Mouse (Mus musculus) CD4-positive, CD25-positive, alpha-beta regulatory T cell, adult 4 months (primary cell): ENCODE data around the gene Cyp2a5. TPM values are rescaled to one million over a fixed set of nuclear protein-coding genes. Genes with fewer than 3 reads are reported as not detected.
"Not testable (repeated sequence)": the region's sequence is repeated elsewhere in the genome, so short reads cannot be mapped to it uniquely, and the experiment has no call there.

Experiments used
- ATAC-seq: one replicate; pipeline ENCODE4 v1.8.0; 2017
- polyA plus RNA-seq, 2 experiments: library from polyadenylated mRNA; unstranded; fragments of 100-300 nt; shearing (Covaris generic); gene quantifications; one replicate each; pipeline ENCODE4 v1.2.1; 2017

The Cyp2a5 gene
- not detected for polyA plus RNA-seq

GRCm38 (mm10) chr7:26835059-26835458 is at the start of gene Cyp2a5:
Gene Cyp2a5 (plus strand): TSS chr7:26835305.
- ATAC-seq = not testable (repeated sequence)

- not testable (repeated sequence) for ATAC-seq
Observed at GRCm38 (mm10) chr7:26786013-26786412, 49.1 kb upstream of the Cyp2a5 start.

- ATAC-seq = no peak
Observed at GRCm38 (mm10) chr7:26789984-26790383, 45.1 kb upstream of the Cyp2a5 start.

GRCm38 (mm10) chr7:26800104-26800503 is 35.0 kb upstream of the Cyp2a5 start:
- no peak for ATAC-seq

- ATAC-seq = no peak
Observed at GRCm38 (mm10) chr7:26800996-26801395, 34.1 kb upstream of the Cyp2a5 start.

GRCm38 (mm10) chr7:26808592-26808991 is 26.5 kb upstream of the Cyp2a5 start, which contains the start of gene Cyp2g1:
Gene Cyp2g1 (plus strand): TSS chr7:26808892.
- no peak for ATAC-seq

GRCm38 (mm10) chr7:26831556-26832292 is 3.4 kb upstream of the Cyp2a5 start:
- ATAC-seq = not testable (repeated sequence)

- not testable (repeated sequence) for ATAC-seq
Observed at GRCm38 (mm10) chr7:26832668-26833067, 2.4 kb upstream of the Cyp2a5 start.

GRCm38 (mm10) chr7:26843400-26843799 is 8.3 kb downstream of the Cyp2a5 start:
- not testable (repeated sequence) for ATAC-seq

GRCm38 (mm10) chr7:26850063-26850462 is 15.0 kb downstream of the Cyp2a5 start:
- ATAC-seq = not testable (repeated sequence)

- not testable (repeated sequence) for ATAC-seq
Observed at GRCm38 (mm10) chr7:26878581-26878980, 43.5 kb downstream of the Cyp2a5 start.

- ATAC-seq = not testable (repeated sequence)
Observed at GRCm38 (mm10) chr7:26880600-26880999, 45.5 kb downstream of the Cyp2a5 start.

Other genes with a start within 250 kb of the Cyp2a5 start
- not detected for gene Vmn1r185, start 216.8 kb upstream of the Cyp2a5 start, polyA plus RNA-seq
- not detected for gene Cyp2b23, start 148.9 kb upstream of the Cyp2a5 start, polyA plus RNA-seq
- gene Cyp2b19, start 78.2 kb upstream of the Cyp2a5 start, polyA plus RNA-seq = not detected
- not detected for gene Cyp2g1, start 26.4 kb upstream of the Cyp2a5 start, polyA plus RNA-seq
- gene Cyp2a22, start 104.1 kb downstream of the Cyp2a5 start, polyA plus RNA-seq = not detected
- gene Cyp2a12, start 193.8 kb downstream of the Cyp2a5 start, polyA plus RNA-seq = not detected